ENCODE assay signal across 13 mouse cellular contexts in the genomic region with DNA sequence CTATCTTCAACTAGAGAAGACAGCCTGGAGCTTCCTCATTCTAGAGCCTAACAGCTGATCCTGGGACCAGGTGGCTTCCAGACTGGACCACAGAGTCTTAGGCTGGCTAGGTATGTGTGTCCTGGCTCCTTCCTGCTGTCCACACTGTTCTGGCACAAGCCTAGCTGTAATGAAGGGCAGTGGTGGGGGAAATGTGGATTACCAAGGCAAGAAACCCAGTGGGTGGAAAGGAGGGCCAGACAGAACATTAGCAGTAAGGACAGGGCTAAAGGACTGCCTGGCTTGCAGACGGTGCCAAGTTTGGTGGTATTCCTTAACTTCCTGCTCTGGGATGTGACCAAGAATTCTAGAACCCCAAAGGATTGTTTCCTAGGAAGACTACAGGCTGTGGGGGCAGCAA. TPM values are rescaled to one million over a fixed set of nuclear protein-coding genes. Genes with fewer than 3 reads are reported as not detected.
A peak's percentile ranks its signal among the peaks of the same experiment; 100 is the strongest.
DNase-seq lines count a peak whose midpoint lies in the region; ATAC-seq lines count a peak whose summit lies in the region.
"Had no signal": no experiment of that assay in that cellular context is flagged by ENCODE, and none has a peak within 500 bp of the region (broad histone marks: within the 10 kb centered on the region; RNA-seq: fewer than 3 reads in every experiment).

No protein-coding gene starts in this region.

- no peak overlapping the region for H3K4me3 ChIP-seq in heart, embryonic 15.5 days
- no peak overlapping the region for H3K4me3 ChIP-seq in midbrain, embryonic 11.5 days (ENCODE audit: low read depth, low read length)
- H3K4me3 ChIP-seq in midbrain, embryonic 13.5 days (replicated peaks), result no peak overlapping the region
- no peak overlapping the region for H3K4me3 ChIP-seq in embryonic facial prominence, embryonic 15.5 days (replicated peaks)
- H3K4me3 ChIP-seq: layer of hippocampus, adult 2 months had no signal

- H3K27me3 ChIP-seq in heart, embryonic 15.5 days, result no peaks in the 10 kb centered on the region
- no peaks in the 10 kb centered on the region for H3K27me3 ChIP-seq in midbrain, embryonic 11.5 days (ENCODE audit: control insufficient read depth, insufficient read depth, low read length)
- H3K27me3 ChIP-seq in midbrain, embryonic 13.5 days, result no peaks in the 10 kb centered on the region
- no peaks in the 10 kb centered on the region for H3K27me3 ChIP-seq in embryonic facial prominence, embryonic 15.5 days

- ATAC-seq in heart, embryonic 15.5 days (replicated peaks; ENCODE audit: insufficient number of reproducible peaks, insufficient read depth, low FRiP score, low read depth), result no peak
- ATAC-seq in midbrain, embryonic 11.5 days (ENCODE audit: low FRiP score), result no peak
- no peak for ATAC-seq in midbrain, embryonic 13.5 days
- no peak for ATAC-seq in embryonic facial prominence, embryonic 15.5 days (ENCODE audit: insufficient number of reproducible peaks, low FRiP score, low TSS enrichment, low read depth)
- ATAC-seq: forebrain, embryonic 16.5 days; intestine, postnatal 0 days had no signal

- DNase-seq in heart, postnatal 14 days, result no peak
- peak; percentile 53 for DNase-seq in midbrain, embryonic 11.5 days (ENCODE audit: low spot score, missing footprints)
- no peak for DNase-seq in spleen, postnatal 4 days (ENCODE audit: low spot score in 2 of 2)
- DNase-seq in urinary bladder, adult 18-20 months (ENCODE audit: low spot score in 2 of 2), result no peak
- DNase-seq: adrenal gland, postnatal 25 days; lung, postnatal 10 days; right cerebral cortex, postnatal 4 days had no signal

- H3K36me3 ChIP-seq in heart, embryonic 15.5 days, result peaks cover 31% of the 10 kb centered on the region
- no peaks in the 10 kb centered on the region; the same call in 1 of the 2 replicates for H3K36me3 ChIP-seq in midbrain, embryonic 11.5 days (ENCODE audit: control insufficient read depth, insufficient read depth, low read length)
- peaks cover 53% of the 10 kb centered on the region for H3K36me3 ChIP-seq in midbrain, embryonic 13.5 days
- peaks cover 50% of the 10 kb centered on the region for H3K36me3 ChIP-seq in embryonic facial prominence, embryonic 15.5 days

- H3K9ac ChIP-seq in heart, embryonic 15.5 days, result no peak overlapping the region
- H3K9ac ChIP-seq in midbrain, embryonic 11.5 days (ENCODE audit: low read length), result no peak overlapping the region
- no peak overlapping the region for H3K9ac ChIP-seq in midbrain, embryonic 13.5 days (replicated peaks)
- no peak overlapping the region for H3K9ac ChIP-seq in embryonic facial prominence, embryonic 15.5 days

- H3K4me2 ChIP-seq in heart, embryonic 15.5 days, result no peak overlapping the region
- no peak overlapping the region for H3K4me2 ChIP-seq in midbrain, embryonic 11.5 days
- no peak overlapping the region for H3K4me2 ChIP-seq in midbrain, embryonic 13.5 days (replicated peaks)
- H3K4me2 ChIP-seq in embryonic facial prominence, embryonic 15.5 days (replicated peaks), result no peak overlapping the region

- peaks cover 89% of the 10 kb centered on the region for H3K4me1 ChIP-seq in heart, embryonic 15.5 days (replicated peaks)
- H3K4me1 ChIP-seq in midbrain, embryonic 11.5 days (ENCODE audit: control insufficient read depth, insufficient read depth, low read length), result peaks cover 10% of the 10 kb centered on the region
- H3K4me1 ChIP-seq in midbrain, embryonic 13.5 days (replicated peaks), result peaks cover 15% of the 10 kb centered on the region
- peaks cover 95% of the 10 kb centered on the region for H3K4me1 ChIP-seq in embryonic facial prominence, embryonic 15.5 days

- H3K9me3 ChIP-seq in heart, embryonic 15.5 days (replicated peaks), result no peaks in the 10 kb centered on the region
- no peaks in the 10 kb centered on the region for H3K9me3 ChIP-seq in midbrain, embryonic 11.5 days (ENCODE audit: control insufficient read depth, low read length)
- H3K9me3 ChIP-seq in midbrain, embryonic 13.5 days, result no peaks in the 10 kb centered on the region
- H3K9me3 ChIP-seq in embryonic facial prominence, embryonic 15.5 days (replicated peaks), result no peaks in the 10 kb centered on the region

- 68% methylated on average over 1 of the region's 1 CpGs for WGBS in heart, embryonic 15.5 days
- WGBS in midbrain, embryonic 11.5 days, result 77% methylated on average over 1 of the region's 1 CpGs
- 88% methylated on average over 1 of the region's 1 CpGs for WGBS in midbrain, embryonic 13.5 days
- 62% methylated on average over 1 of the region's 1 CpGs for WGBS in embryonic facial prominence, embryonic 15.5 days

- intact Hi-C loops in heart, postnatal 14 days (cut with DNase I), result no loop called here

- peak overlapping the region; percentile 56 for H3K27ac ChIP-seq in heart, embryonic 15.5 days
- no peak overlapping the region for H3K27ac ChIP-seq in midbrain, embryonic 11.5 days (ENCODE audit: low read depth, low read length)
- no peak overlapping the region for H3K27ac ChIP-seq in midbrain, embryonic 13.5 days
- peak overlapping the region; percentile 87 for H3K27ac ChIP-seq in embryonic facial prominence, embryonic 15.5 days (replicated peaks)
- H3K27ac ChIP-seq: layer of hippocampus, adult 2 months had no signal

RNA-seq across cellular contexts. Expression of a gene that starts 11.3 kb away (rescaled TPM):
- polyA plus RNA-seq in heart, embryonic 15.5 days (2015; fragmentation: Nextera tagmentation; extraction: Ambion mirVana), result 78.3 and 79.6 TPM in 2 replicates
- total RNA-seq in heart, postnatal 14 days (2021), result 100 to 1,000 TPM; 121 to 123 TPM
- polyA plus RNA-seq in midbrain, embryonic 11.5 days (2014; fragmentation: Nextera tagmentation; extraction: Ambion mirVana), result 53.4 and 57.0 TPM in 2 replicates
- polyA plus RNA-seq in midbrain, embryonic 13.5 days (2015; fragmentation: Nextera tagmentation; extraction: Ambion mirVana), result 50.5 and 54.3 TPM in 2 replicates
- 61.2 and 62.6 TPM in 2 replicates for polyA plus RNA-seq in embryonic facial prominence, embryonic 15.5 days (2015; fragmentation: Nextera tagmentation; extraction: Ambion mirVana)

RNA-seq across cellular contexts. Expression of a gene that starts 11.3 kb away (rescaled TPM):
- polyA plus RNA-seq in heart, embryonic 15.5 days (2015; fragmentation: Nextera tagmentation; extraction: Ambion mirVana), result 14.7 and 20.7 TPM in 2 replicates
- 10 to 100 TPM; 12.1 to 14.7 TPM for total RNA-seq in heart, postnatal 14 days (2021)
- polyA plus RNA-seq in midbrain, embryonic 11.5 days (2014; fragmentation: Nextera tagmentation; extraction: Ambion mirVana), result 6.1 and 7.0 TPM in 2 replicates
- 3.2 and 4.6 TPM in 2 replicates for polyA plus RNA-seq in midbrain, embryonic 13.5 days (2015; fragmentation: Nextera tagmentation; extraction: Ambion mirVana)
- 33.7 and 36.8 TPM in 2 replicates for polyA plus RNA-seq in embryonic facial prominence, embryonic 15.5 days (2015; fragmentation: Nextera tagmentation; extraction: Ambion mirVana)

RNA-seq across cellular contexts. Expression of a gene that starts 26.3 kb away (rescaled TPM):
- 118 and 125 TPM in 2 replicates for polyA plus RNA-seq in heart, embryonic 15.5 days (2015; fragmentation: Nextera tagmentation; extraction: Ambion mirVana)
- 100 to 1,000 TPM; 119 to 137 TPM for total RNA-seq in heart, postnatal 14 days (2021)
- 97.1 and 99.1 TPM in 2 replicates for polyA plus RNA-seq in midbrain, embryonic 11.5 days (2014; fragmentation: Nextera tagmentation; extraction: Ambion mirVana)
- 153 and 155 TPM in 2 replicates for polyA plus RNA-seq in midbrain, embryonic 13.5 days (2015; fragmentation: Nextera tagmentation; extraction: Ambion mirVana)
- polyA plus RNA-seq in embryonic facial prominence, embryonic 15.5 days (2015; fragmentation: Nextera tagmentation; extraction: Ambion mirVana), result 83.4 and 107 TPM in 2 replicates

RNA-seq across cellular contexts. Expression of a gene that starts 28.5 kb away (rescaled TPM):
- 11.2 and 15.8 TPM in 2 replicates for polyA plus RNA-seq in heart, embryonic 15.5 days (2015; fragmentation: Nextera tagmentation; extraction: Ambion mirVana)
- total RNA-seq in heart, postnatal 14 days (2021), result 10 to 100 TPM; 20.6 to 20.7 TPM
- polyA plus RNA-seq in midbrain, embryonic 11.5 days (2014; fragmentation: Nextera tagmentation; extraction: Ambion mirVana), result 13.6 TPM in 2 replicates
- 25.1 and 26.5 TPM in 2 replicates for polyA plus RNA-seq in midbrain, embryonic 13.5 days (2015; fragmentation: Nextera tagmentation; extraction: Ambion mirVana)
- polyA plus RNA-seq in embryonic facial prominence, embryonic 15.5 days (2015; fragmentation: Nextera tagmentation; extraction: Ambion mirVana), result 17.2 and 21.4 TPM in 2 replicates

RNA-seq across cellular contexts. Expression of a gene that starts 56.6 kb away (rescaled TPM):
- polyA plus RNA-seq in heart, embryonic 15.5 days (2015; fragmentation: Nextera tagmentation; extraction: Ambion mirVana), result 17.7 and 17.9 TPM in 2 replicates
- 10 to 100 TPM; 20.8 to 23.0 TPM for total RNA-seq in heart, postnatal 14 days (2021)
- polyA plus RNA-seq in midbrain, embryonic 11.5 days (2014; fragmentation: Nextera tagmentation; extraction: Ambion mirVana), result 16.6 and 27.2 TPM in 2 replicates
- polyA plus RNA-seq in midbrain, embryonic 13.5 days (2015; fragmentation: Nextera tagmentation; extraction: Ambion mirVana), result 20.0 and 26.3 TPM in 2 replicates
- polyA plus RNA-seq in embryonic facial prominence, embryonic 15.5 days (2015; fragmentation: Nextera tagmentation; extraction: Ambion mirVana), result 33.2 and 33.4 TPM in 2 replicates

Comparison
In these comparisons a context has a peak if more than half of its experiments do, and no peak if none do; other contexts are left out.
1. H3K27ac ChIP-seq: peak in heart, embryonic 15.5 days (single experiment) and embryonic facial prominence, embryonic 15.5 days (single experiment); none in midbrain, embryonic 11.5 days (single experiment) and midbrain, embryonic 13.5 days (single experiment).